Mouse (Mus musculus) forebrain, embryonic 12.5 days (tissue): Measurements from ENCODE around the gene Gca. TPM values are rescaled to one million over a fixed set of nuclear protein-coding genes. Genes with fewer than 3 reads are reported as not detected.

Experiments
- ATAC-seq: fragments of 200-750 bp; cut with Nextera tagmentation; 2 replicates; pipeline ENCODE4 v1.8.0; 2017; ENCODE audit warnings: moderate TSS enrichment; ENCODE audit not compliant: low FRiP score
- H3K27ac ChIP-seq: fragments of 300-500 bp; sonication (generic); 2 replicates; pipeline ENCODE4 v1.5.1; 2016; ENCODE audit warnings: mild to moderate bottlenecking
- H3K27me3 ChIP-seq: fragments of 300-500 bp; sonication (generic); 2 replicates; pipeline ENCODE4 v1.6.1; 2016; ENCODE audit warnings: mild to moderate bottlenecking
- H3K36me3 ChIP-seq: fragments of 300-500 bp; sonication (generic); replicated peaks from 2 replicates; pipeline ENCODE4 v1.6.1; 2016; ENCODE audit warnings: mild to moderate bottlenecking
- H3K4me1 ChIP-seq: fragments of 300-500 bp; sonication (generic); 2 replicates; pipeline ENCODE4 v1.6.1; 2016
- H3K4me2 ChIP-seq: fragments of 300-500 bp; sonication (generic); 2 replicates; pipeline ENCODE4 v1.6.1; 2016; ENCODE audit warnings: mild to moderate bottlenecking, moderate library complexity
- H3K4me3 ChIP-seq: fragments of 300-500 bp; sonication (generic); replicated peaks from 2 replicates; pipeline ENCODE4 v1.5.1; 2016; ENCODE audit warnings: mild to moderate bottlenecking
- H3K9ac ChIP-seq: fragments of 300-500 bp; sonication (generic); 2 replicates; pipeline ENCODE4 v1.6.1; 2016; ENCODE audit warnings: mild to moderate bottlenecking
- H3K9me3 ChIP-seq: fragments of 300-500 bp; sonication (generic); 2 replicates; pipeline ENCODE4 v1.6.1; 2016
- WGBS: fragments of 180-500 bp; shearing (Covaris S2); methylation state at CpG from one replicate; pipeline ENCODE4 v1.1.7; 2016; 5-methylcytosine and 5-hydroxymethylcytosine counted together
- polyA plus RNA-seq: library from polyadenylated mRNA; unstranded; fragments of >200 nt; fragmentation: Nextera tagmentation; extraction: Ambion mirVana; gene quantifications from 2 replicates; pipeline ENCODE4 v1.2.1, GENCODE M21; 2016

Gca gene
- polyA plus RNA-seq, 1 experiment from 2014 or later: 8.6 TPM

- Histone ChIP-seq H3K4me1 (peaks cover 16% of the 10 kb centered on the region), H3K4me2 (peak overlapping the region; percentile 68), H3K27me3 (peaks cover 11% of the 10 kb centered on the region), H3K9me3 (no peaks in the 10 kb centered on the region), H3K9ac (peak overlapping the region; percentile 47; the same call in 1 of the 2 replicates), H3K36me3 (no peaks in the 10 kb centered on the region), H3K27ac (no peak overlapping the region), H3K4me3 (peak overlapping the region; percentile 47)
- ATAC-seq: peak; percentile 31; the same call in 1 of the 2 replicates
- WGBS: 7% methylated on average over 6 of the region's 6 CpGs
Observed at GRCm38 (mm10) chr2:62646671-62647289, 17.3 kb upstream of the Gca start.

- no peaks in the 10 kb centered on the region for H3K27me3 ChIP-seq
- H3K4me2 ChIP-seq: no peak overlapping the region
- 88% methylated on average over 4 of the region's 4 CpGs for WGBS
- no peak overlapping the region for H3K4me3 ChIP-seq
- no peak overlapping the region for H3K27ac ChIP-seq
- no peak overlapping the region for H3K9ac ChIP-seq
- no peak for ATAC-seq
- H3K4me1 ChIP-seq: peaks cover 6% of the 10 kb centered on the region
- H3K9me3 ChIP-seq: no peaks in the 10 kb centered on the region
- H3K36me3 ChIP-seq: no peaks in the 10 kb centered on the region
Observed at GRCm38 (mm10) chr2:62651890-62652289, 12.2 kb upstream of the Gca start.

GRCm38 (mm10) chr2:62652466-62652865 lies 11.6 kb upstream of the Gca start:
- Histone ChIP-seq H3K4me3 (no peak overlapping the region), H3K4me1 (no peaks in the 10 kb centered on the region), H3K27me3 (no peaks in the 10 kb centered on the region), H3K9me3 (no peaks in the 10 kb centered on the region), H3K9ac (no peak overlapping the region), H3K36me3 (no peaks in the 10 kb centered on the region), H3K4me2 (no peak overlapping the region), H3K27ac (no peak overlapping the region)
- WGBS: 83% methylated on average over 4 of the region's 4 CpGs
- no peak for ATAC-seq

DNA sequence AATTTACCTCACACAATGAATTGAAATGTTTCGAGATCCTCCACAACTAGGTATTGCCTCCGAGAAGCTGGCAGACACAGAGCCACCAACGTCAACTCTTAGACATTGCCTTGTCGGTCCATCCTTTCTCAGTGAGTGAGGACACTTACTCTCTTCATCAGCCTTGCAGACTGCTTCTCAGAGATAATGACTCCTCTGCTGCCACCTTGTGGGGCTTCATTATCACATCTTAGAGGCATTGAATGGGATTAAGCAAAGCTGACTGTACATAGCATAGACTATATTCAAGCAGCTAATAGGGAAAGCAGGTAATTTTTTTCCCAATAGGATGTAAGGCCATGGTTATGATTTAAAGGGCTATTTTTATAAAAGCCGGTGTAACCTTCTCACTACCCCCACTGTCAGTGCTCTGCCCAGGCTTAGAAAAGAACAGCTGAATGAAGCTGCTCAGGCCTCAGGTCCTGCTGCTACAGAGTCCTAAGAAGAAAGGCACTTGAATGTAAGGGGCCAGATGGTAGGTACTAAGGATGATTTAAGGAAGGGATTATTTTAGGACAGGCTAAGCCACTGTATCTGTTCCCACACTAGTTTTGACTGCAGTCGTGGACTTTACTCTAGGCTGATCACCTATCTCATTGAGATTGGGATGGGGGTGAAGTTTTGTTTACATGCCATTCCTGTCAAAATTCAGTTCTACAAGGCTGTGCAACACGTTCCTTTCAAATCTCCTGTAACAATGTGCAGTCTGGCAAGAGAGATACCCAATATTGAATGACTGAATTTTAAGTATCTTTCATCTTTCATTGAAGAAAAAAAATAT lies 9.4 kb upstream of the Gca start:
- Histone ChIP-seq H3K27me3 (no peaks in the 10 kb centered on the region), H3K4me3 (no peak overlapping the region), H3K27ac (no peak overlapping the region), H3K4me2 (no peak overlapping the region), H3K36me3 (no peaks in the 10 kb centered on the region), H3K9me3 (no peaks in the 10 kb centered on the region), H3K9ac (no peak overlapping the region), H3K4me1 (no peaks in the 10 kb centered on the region)
- 50% methylated on average over 7 of the region's 7 CpGs for WGBS
- ATAC-seq: peak; percentile 77; the same call in 1 of the 2 replicates

GRCm38 (mm10) chr2:62656072-62656471 lies 8.0 kb upstream of the Gca start:
- Histone ChIP-seq H3K4me3 (no peak overlapping the region), H3K4me1 (no peaks in the 10 kb centered on the region), H3K27me3 (no peaks in the 10 kb centered on the region), H3K9ac (no peak overlapping the region), H3K27ac (no peak overlapping the region), H3K36me3 (no peaks in the 10 kb centered on the region), H3K4me2 (no peak overlapping the region), H3K9me3 (no peaks in the 10 kb centered on the region)
- 97% methylated on average over 1 of the region's 1 CpGs for WGBS
- ATAC-seq: no peak

DNA sequence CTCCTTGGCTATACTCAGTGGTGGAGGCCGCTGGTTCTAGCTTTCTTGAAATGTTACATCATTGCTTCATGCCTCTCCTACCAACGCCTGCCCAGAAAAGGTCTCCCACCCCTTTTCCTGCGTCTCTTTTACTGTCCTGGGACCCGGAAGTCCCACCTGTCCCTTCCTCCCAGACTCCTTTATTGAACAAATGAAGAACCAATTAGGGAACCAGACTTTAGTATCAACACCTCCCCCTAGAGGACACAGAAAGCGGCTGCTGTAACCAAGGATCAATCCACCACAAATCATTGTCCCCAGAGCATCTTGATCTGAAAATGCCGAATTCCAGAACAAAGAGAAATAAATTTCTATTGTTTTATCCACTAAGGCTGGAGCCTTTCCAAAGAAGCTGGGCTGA lies 3.5 kb upstream of the Gca start:
- WGBS: 50% methylated on average over 6 of the region's 6 CpGs
- no peak overlapping the region for H3K9ac ChIP-seq
- no peaks in the 10 kb centered on the region for H3K9me3 ChIP-seq
- H3K27ac ChIP-seq: no peak overlapping the region
- no peak overlapping the region for H3K4me3 ChIP-seq
- H3K36me3 ChIP-seq: no peaks in the 10 kb centered on the region
- H3K4me1 ChIP-seq: 0 out of 2 replicates have a peak, but pooled peaks cover 2% of the 10 kb centered on the region
- no peaks in the 10 kb centered on the region for H3K27me3 ChIP-seq
- ATAC-seq: no peak
- no peak overlapping the region for H3K4me2 ChIP-seq

DNA sequence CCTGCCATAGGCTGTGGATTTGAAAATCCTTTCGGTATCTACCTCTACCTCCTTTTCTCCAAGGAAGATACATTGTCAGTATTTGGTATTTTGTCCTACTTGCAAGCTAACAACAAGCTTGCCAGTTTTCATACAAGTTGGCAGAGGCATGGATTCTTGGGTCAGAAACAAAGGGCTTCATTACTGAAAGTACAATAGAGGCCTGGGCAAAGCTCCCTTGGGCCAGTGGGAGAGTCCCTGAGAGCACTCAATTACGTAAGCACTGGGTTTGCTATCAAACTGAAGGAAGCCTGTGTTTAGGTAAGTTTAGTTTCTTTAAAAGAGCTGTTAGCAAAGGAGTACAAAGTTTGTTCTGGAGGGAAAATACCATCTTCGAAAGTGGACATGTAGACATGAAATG lies 1.5 kb upstream of the Gca start:
- WGBS: 78% methylated on average over 3 of the region's 3 CpGs
- H3K36me3 ChIP-seq: no peaks in the 10 kb centered on the region
- H3K4me3 ChIP-seq: no peak overlapping the region
- H3K4me1 ChIP-seq: 0 out of 2 replicates have a peak, but pooled peaks cover 2% of the 10 kb centered on the region
- no peak overlapping the region for H3K9ac ChIP-seq
- H3K27ac ChIP-seq: no peak overlapping the region
- no peaks in the 10 kb centered on the region for H3K9me3 ChIP-seq
- no peak for ATAC-seq
- H3K4me2 ChIP-seq: no peak overlapping the region
- H3K27me3 ChIP-seq: no peaks in the 10 kb centered on the region

GRCm38 (mm10) chr2:62664839-62665238 lies 754 bp downstream of the Gca start:
- peak overlapping the region; percentile 66; the same call in 1 of the 2 replicates for H3K4me3 ChIP-seq
- H3K36me3 ChIP-seq: no peaks in the 10 kb centered on the region
- H3K9me3 ChIP-seq: no peaks in the 10 kb centered on the region
- H3K27ac ChIP-seq: no peak overlapping the region
- peak overlapping the region; percentile 93 for H3K4me2 ChIP-seq
- H3K27me3 ChIP-seq: no peaks in the 10 kb centered on the region
- no peak overlapping the region for H3K9ac ChIP-seq
- 67% methylated on average over 7 of the region's 7 CpGs for WGBS
- H3K4me1 ChIP-seq: 0 out of 2 replicates have a peak, but pooled peaks cover 2% of the 10 kb centered on the region
- no peak for ATAC-seq

GRCm38 (mm10) chr2:62665536-62665935 lies 1.5 kb downstream of the Gca start:
- WGBS: 69% methylated on average over 1 of the region's 1 CpGs

DNA sequence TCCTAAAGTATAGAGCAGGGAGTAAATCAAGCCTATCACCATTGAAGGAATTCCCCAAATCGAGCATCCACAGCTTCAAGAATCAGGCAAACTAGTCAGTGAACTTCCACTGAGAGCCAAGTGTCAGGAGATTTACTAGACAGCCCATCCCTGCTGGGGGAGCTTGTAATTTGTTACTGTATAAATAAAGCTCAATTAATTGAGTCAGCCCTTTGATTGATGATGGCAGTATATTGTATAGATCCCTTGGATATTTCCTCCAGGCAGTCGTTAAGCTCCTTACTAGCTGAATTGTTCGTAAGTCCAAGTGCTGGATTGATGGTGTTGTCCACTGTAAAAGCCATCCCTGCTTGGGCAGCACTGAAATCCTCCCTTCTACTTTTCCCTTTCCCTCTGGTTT lies 5.8 kb downstream of the Gca start:
- Histone ChIP-seq H3K36me3 (no peaks in the 10 kb centered on the region), H3K4me3 (no peak overlapping the region), H3K27ac (no peak overlapping the region), H3K4me1 (no peaks in the 10 kb centered on the region), H3K4me2 (no peak overlapping the region), H3K27me3 (no peaks in the 10 kb centered on the region), H3K9ac (no peak overlapping the region), H3K9me3 (no peaks in the 10 kb centered on the region)
- ATAC-seq: no peak
- WGBS: 73% methylated on average over 3 of the region's 3 CpGs

More at GRCm38 (mm10) chr2:62665536-62665935, 1.5 kb downstream of the Gca start:
- Histone ChIP-seq H3K36me3 (no peaks in the 10 kb centered on the region), H3K9me3 (no peaks in the 10 kb centered on the region), H3K9ac (no peak overlapping the region), H3K27ac (no peak overlapping the region), H3K4me1 (0 out of 2 replicates have a peak, but pooled peaks cover 2% of the 10 kb centered on the region), H3K4me2 (no peak overlapping the region), H3K4me3 (no peak overlapping the region), H3K27me3 (no peaks in the 10 kb centered on the region)
- ATAC-seq: no peak

GRCm38 (mm10) chr2:62670301-62670700 lies 6.2 kb downstream of the Gca start:
- no peak overlapping the region for H3K27ac ChIP-seq
- H3K4me1 ChIP-seq: no peaks in the 10 kb centered on the region
- H3K9me3 ChIP-seq: no peaks in the 10 kb centered on the region
- no peak overlapping the region for H3K4me2 ChIP-seq
- H3K36me3 ChIP-seq: no peaks in the 10 kb centered on the region
- no peak for ATAC-seq
- H3K27me3 ChIP-seq: no peaks in the 10 kb centered on the region
- no peak overlapping the region for H3K4me3 ChIP-seq
- WGBS: 83% methylated on average over 5 of the region's 5 CpGs
- H3K9ac ChIP-seq: no peak overlapping the region

- ATAC-seq: no peak
- Histone ChIP-seq H3K36me3 (no peaks in the 10 kb centered on the region), H3K27ac (no peak overlapping the region), H3K4me1 (no peaks in the 10 kb centered on the region), H3K4me3 (no peak overlapping the region), H3K27me3 (no peaks in the 10 kb centered on the region), H3K4me2 (no peak overlapping the region), H3K9ac (no peak overlapping the region), H3K9me3 (no peaks in the 10 kb centered on the region)
- 84% methylated on average over 4 of the region's 4 CpGs for WGBS
Observed at GRCm38 (mm10) chr2:62670767-62671166, 6.7 kb downstream of the Gca start.
